Mouse (Mus musculus) heart, embryonic 14.5 days (tissue): ENCODE measurements around the gene Nup88. TPM values are rescaled to one million over a fixed set of nuclear protein-coding genes. Genes with fewer than 3 reads are reported as not detected.

Experiments
- ATAC-seq: fragments of 200-750 bp; cut with Nextera tagmentation; 2 replicates; pipeline ENCODE4 v1.8.0; 2017; ENCODE audit warnings: low read depth, moderate TSS enrichment; ENCODE audit not compliant: insufficient number of reproducible peaks, insufficient read depth, low FRiP score
- H3K27ac ChIP-seq, 2 experiments: fragments of 200-500 bp in 1 of 2; fragments of 300-500 bp in 1 of 2; sonication (generic) in 1 of 2; replicated peaks in 1 of 2; 2 replicates each; pipeline ENCODE4 v1.5.1; 2012 to 2014; ENCODE audit warnings: low read depth in 2 of 2, low read length in 2 of 2, control low read depth in 1 of 2, mild to moderate bottlenecking in 1 of 2, mixed read lengths in 1 of 2; ENCODE audit not compliant: control insufficient read depth in 1 of 2, insufficient read depth in 1 of 2
- H3K27me3 ChIP-seq: fragments of 300-500 bp; sonication (generic); 2 replicates; pipeline ENCODE4 v1.6.1; 2014; ENCODE audit warnings: mild to moderate bottlenecking, low read length, control low read depth; ENCODE audit not compliant: control insufficient read depth, insufficient read depth
- H3K36me3 ChIP-seq: fragments of 300-500 bp; sonication (generic); 2 replicates; pipeline ENCODE4 v1.6.1; 2014; ENCODE audit warnings: mild to moderate bottlenecking, control low read depth, low read length, mixed read lengths; ENCODE audit not compliant: control insufficient read depth, insufficient read depth
- H3K4me1 ChIP-seq, 2 experiments: fragments of 200-500 bp in 1 of 2; fragments of 300-500 bp in 1 of 2; sonication (generic) in 1 of 2; 2 replicates each; pipeline ENCODE4 v1.6.1; 2012 to 2014; ENCODE audit warnings: low read length in 2 of 2, control low read depth in 1 of 2, mixed read lengths in 1 of 2; ENCODE audit not compliant: control insufficient read depth in 2 of 2, insufficient read depth in 2 of 2
- H3K4me2 ChIP-seq: fragments of 300-500 bp; sonication (generic); 2 replicates; pipeline ENCODE4 v1.6.1; 2014; ENCODE audit warnings: mild to moderate bottlenecking, low read length
- H3K4me3 ChIP-seq, 2 experiments: fragments of 200-500 bp in 1 of 2; fragments of 300-500 bp in 1 of 2; sonication (generic) in 1 of 2; 2 replicates each; pipeline ENCODE4 v1.5.1; 2012 to 2014; ENCODE audit warnings: low read length in 2 of 2, mild to moderate bottlenecking in 2 of 2, control low read depth in 1 of 2, low read depth in 1 of 2, moderate library complexity in 1 of 2; ENCODE audit not compliant: control insufficient read depth in 1 of 2, insufficient read depth in 1 of 2
- H3K9ac ChIP-seq: fragments of 300-500 bp; sonication (generic); 2 replicates; pipeline ENCODE4 v1.6.1; 2014; ENCODE audit warnings: mild to moderate bottlenecking, low read length
- H3K9me3 ChIP-seq: fragments of 300-500 bp; sonication (generic); 2 replicates; pipeline ENCODE4 v1.6.1; 2016; ENCODE audit warnings: low read length, control low read depth; ENCODE audit not compliant: control insufficient read depth
- WGBS: fragments of 180-500 bp; shearing (Covaris S2); extraction: QIAGEN DNeasy Blood & Tissue Kit; methylation state at CpG from one replicate; pipeline ENCODE4 v1.1.7; 2014; 5-methylcytosine and 5-hydroxymethylcytosine counted together
- polyA plus RNA-seq: library from polyadenylated mRNA; unstranded; fragments of >200 nt; fragmentation: Nextera tagmentation; extraction: Ambion mirVana; gene quantifications from 2 replicates; pipeline ENCODE4 v1.2.1, GENCODE M21; 2014

Gene Nup88
- polyA plus RNA-seq, 1 experiment from 2014 or later: 112 TPM

DNA sequence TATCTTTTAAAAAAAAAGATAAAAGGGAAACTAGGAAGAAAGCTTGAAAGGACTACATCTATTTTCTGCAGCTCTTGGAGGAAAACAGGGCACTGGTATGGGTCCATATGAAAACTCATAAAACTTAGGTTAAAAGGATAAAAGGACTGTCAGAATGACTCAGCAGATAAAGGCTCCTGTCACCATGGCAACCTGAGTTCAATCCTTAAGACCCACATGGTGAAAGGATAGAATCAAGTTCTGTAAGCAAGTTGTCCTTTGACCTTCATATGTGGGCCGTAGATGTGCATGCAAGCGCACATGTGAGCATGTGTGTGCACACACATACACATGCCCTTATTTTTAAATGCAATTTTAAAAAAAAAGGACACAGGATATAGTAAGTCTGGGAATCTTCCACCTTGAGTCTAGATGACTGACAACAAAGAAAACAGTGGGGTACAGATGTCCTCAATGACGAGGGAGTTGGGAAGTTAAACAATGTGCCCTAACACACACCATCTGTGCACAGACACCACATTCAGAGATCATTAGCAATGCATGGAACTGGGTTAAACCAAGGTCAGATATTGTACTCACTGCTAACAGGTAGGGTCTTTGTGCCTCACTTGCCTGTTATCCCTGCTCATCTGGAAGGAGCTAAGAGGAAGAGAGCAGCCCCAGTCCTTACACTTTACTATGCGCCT, 5.4 kb downstream of the Nup88 start:
- Histone ChIP-seq H3K4me3 (no peak overlapping the region), H3K4me2 (no peak overlapping the region), H3K9ac (no peak overlapping the region), H3K27ac (no peak overlapping the region), H3K9me3 (no peaks in the 10 kb centered on the region), H3K36me3 (peaks cover 85% of the 10 kb centered on the region), H3K27me3 (no peaks in the 10 kb centered on the region), H3K4me1 (peaks cover 4 to 12% of the 10 kb centered on the region in 2 experiments; a peak in 3 of 4 replicates)
- no peak for ATAC-seq
- 86% methylated on average over 4 of the region's 4 CpGs for WGBS

DNA sequence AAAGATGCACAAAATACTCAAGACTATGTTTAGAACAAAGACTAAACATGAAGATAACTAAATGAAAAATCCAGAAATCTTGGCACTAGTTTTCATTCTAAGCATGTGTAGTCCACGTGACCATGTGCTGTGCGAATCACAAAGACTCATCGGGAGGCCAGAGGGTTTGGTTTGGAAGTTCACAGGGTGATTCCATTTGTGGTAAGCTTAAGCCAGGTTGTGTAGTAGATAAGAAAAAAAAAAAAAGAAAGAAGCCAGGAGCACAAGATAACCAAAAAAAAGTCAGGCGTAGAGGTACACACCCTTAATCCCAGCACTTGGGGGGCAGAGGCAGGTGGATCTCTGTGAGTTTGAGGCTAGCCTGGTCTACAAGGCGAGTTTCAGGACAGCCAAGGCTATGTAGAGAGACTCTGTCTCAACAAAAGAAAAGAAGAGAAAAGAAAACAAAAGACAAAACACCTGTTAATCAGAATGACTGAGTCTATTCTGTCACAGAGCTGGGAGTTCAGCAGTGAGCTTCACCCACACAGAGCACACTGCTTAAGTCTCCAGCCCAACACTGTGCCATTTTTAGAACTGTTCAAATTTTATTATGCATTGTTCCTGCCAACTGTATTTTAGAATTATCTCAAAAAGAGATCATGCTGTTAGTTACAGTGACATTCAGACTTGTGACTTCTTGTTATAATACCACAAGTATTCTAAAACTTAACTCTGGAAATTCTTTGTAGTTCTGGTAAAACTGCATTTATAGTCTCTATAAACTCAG, 8.8 kb downstream of the Nup88 start:
- Histone ChIP-seq H3K36me3 (peaks cover 98% of the 10 kb centered on the region), H3K9me3 (no peaks in the 10 kb centered on the region), H3K27me3 (no peaks in the 10 kb centered on the region), H3K4me1 (no peaks in the 10 kb centered on the region), H3K9ac (no peak overlapping the region), H3K4me2 (no peak overlapping the region), H3K4me3 (no peak overlapping the region), H3K27ac (no peak overlapping the region)
- WGBS: 84% methylated on average over 5 of the region's 5 CpGs
- ATAC-seq: no peak

DNA sequence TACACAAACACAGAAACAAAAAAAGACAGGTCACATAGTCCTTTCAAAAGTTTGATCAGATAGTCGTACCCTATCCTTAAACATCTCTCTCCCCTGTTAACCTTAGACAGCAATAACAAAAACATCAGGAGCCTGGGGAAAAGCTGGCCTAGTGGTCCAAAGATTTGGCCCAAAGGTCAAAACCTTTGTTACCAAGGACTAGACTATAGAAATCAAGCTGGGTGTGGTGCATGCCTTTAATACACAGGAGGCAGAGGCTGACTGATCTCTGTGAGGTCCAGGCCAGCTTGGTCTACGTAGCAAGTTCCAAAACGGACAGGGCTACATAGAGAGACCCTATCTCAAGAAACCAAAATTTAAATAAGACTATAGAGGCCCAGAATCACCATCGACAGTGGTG, 15.1 kb downstream of the Nup88 start:
- no peaks in the 10 kb centered on the region for H3K27me3 ChIP-seq
- H3K36me3 ChIP-seq: peaks cover 99% of the 10 kb centered on the region
- WGBS: 91% methylated on average over 4 of the region's 4 CpGs
- no peaks in the 10 kb centered on the region for H3K4me1 ChIP-seq
- H3K9ac ChIP-seq: no peak overlapping the region
- H3K4me2 ChIP-seq: no peak overlapping the region
- H3K27ac ChIP-seq: no peak overlapping the region
- H3K4me3 ChIP-seq: no peak overlapping the region
- H3K9me3 ChIP-seq: no peaks in the 10 kb centered on the region
- ATAC-seq: no peak

DNA sequence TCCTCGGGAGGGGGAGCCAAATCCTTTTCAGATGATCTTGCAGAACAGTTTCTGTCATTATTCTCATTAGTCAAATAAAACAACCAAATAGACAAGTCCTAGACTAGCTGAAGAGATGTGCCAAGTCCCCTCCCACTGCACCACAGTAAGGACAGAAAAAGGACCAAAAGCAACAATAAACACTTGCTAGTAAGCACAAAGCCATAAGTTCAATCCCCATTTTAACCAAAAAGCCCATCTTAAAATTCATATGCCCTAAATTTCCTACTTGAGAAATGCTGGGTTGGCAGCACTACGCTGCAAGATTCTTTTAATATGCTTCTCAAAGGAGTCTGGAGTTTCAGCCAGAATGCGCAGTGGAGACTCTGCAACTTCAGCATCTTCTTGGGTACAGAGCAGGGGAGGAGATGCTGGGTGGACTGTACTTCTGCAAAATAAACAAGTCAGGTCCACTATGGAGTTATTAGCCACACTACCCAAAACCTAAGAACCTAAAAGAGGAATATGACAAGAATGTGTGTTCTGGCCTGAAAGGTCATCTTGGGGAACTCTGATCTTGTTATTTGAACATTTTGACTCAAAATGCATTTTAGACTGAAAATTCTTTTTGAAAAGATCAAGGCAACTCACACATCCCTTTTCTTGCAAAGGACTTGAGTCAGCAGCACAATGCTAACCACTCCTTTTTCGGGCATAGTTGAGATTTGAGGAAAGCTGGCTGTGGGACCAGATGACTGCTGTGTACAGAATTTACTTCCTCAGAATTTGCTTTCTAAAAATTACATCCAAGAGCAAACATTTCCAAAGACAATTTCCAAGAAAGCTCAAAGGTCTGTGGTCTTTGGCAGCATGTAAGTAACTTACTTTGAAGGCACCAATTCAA, 24.6 kb downstream of the Nup88 start:
- Histone ChIP-seq H3K27ac (no peak overlapping the region), H3K9me3 (no peaks in the 10 kb centered on the region), H3K4me2 (no peak overlapping the region), H3K4me3 (no peak overlapping the region), H3K4me1 (no peaks in the 10 kb centered on the region), H3K36me3 (peaks cover 99% of the 10 kb centered on the region), H3K27me3 (no peaks in the 10 kb centered on the region), H3K9ac (no peak overlapping the region)
- WGBS: 92% methylated on average over 4 of the region's 4 CpGs
- no peak for ATAC-seq

DNA sequence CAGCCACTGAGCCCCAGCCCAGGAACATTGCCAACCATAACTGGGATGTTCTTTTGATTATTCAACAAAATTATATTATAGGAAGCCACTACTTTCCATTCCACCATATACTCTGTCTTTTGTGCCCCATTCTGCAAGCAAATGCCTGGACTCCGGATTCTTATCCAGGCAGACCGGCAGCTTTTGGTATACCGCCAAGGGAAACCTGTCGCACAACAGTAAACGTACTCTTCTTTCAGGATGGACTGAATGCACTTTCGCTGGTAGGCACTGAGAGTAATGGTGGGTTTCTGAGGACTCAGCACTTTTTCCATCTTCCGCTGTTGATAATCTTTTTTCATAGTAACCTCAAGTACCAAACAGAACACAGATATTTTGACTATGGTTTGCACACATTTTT, 26.1 kb downstream of the Nup88 start:
- no peaks in the 10 kb centered on the region for H3K9me3 ChIP-seq

DNA sequence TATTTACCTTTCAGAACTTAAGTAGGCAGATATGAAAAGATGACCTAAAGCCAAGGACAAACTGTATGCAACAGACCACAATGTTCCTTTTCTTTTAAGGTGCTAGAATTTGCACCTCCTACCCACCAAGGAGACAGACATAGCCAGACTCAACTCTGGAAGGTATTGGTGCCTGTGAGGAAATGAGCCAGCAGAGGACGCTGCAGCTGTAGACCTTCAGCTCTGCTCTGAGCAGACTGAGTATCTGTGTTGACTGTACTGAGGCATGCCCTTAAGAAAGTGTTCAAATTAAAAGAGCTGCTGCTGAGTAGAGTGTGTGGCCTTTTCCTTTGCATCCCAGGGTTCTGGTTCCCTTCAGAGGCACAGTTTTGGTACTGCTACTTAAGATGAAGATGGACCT, 27.2 kb downstream of the Nup88 start:
- H3K9me3 ChIP-seq: no peaks in the 10 kb centered on the region
- H3K27me3 ChIP-seq: no peaks in the 10 kb centered on the region
- no peak overlapping the region for H3K4me2 ChIP-seq
- no peak overlapping the region for H3K4me3 ChIP-seq
- no peak for ATAC-seq
- H3K27ac ChIP-seq: no peak overlapping the region
- H3K36me3 ChIP-seq: peaks cover 98% of the 10 kb centered on the region
- no peak overlapping the region for H3K9ac ChIP-seq
- H3K4me1 ChIP-seq: no peaks in the 10 kb centered on the region
- WGBS: 94% methylated on average over 1 of the region's 1 CpGs

More for the DNA sequence above, 26.1 kb downstream of the Nup88 start:
- 94% methylated on average over 7 of the region's 7 CpGs for WGBS
- H3K4me3 ChIP-seq: no peak overlapping the region
- ATAC-seq: no peak
- no peaks in the 10 kb centered on the region for H3K27me3 ChIP-seq
- no peak overlapping the region for H3K9ac ChIP-seq
- peaks cover 99% of the 10 kb centered on the region for H3K36me3 ChIP-seq
- H3K4me2 ChIP-seq: no peak overlapping the region
- no peaks in the 10 kb centered on the region for H3K4me1 ChIP-seq
- H3K27ac ChIP-seq: no peak overlapping the region

DNA sequence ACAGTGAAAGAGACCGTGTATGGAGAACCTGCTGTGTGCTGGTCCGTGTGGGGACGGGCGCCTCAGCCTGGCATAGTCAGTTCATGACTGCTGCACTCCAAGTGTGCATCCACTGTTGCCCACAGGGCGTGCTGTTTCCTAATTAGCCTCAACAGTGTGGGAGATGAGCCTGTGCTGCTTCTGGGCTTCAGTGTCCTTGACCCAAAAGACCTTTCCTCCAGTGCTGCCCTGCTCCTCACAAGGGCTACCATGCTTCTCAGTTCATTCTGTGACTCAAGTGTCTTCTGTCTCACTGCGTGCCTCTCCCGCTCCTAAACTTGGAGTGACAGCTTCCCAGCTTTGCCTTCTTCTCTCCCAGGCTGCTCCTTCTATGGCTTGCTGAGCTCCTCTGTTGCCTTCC, 34.5 kb downstream of the Nup88 start:
- no peak overlapping the region for H3K9ac ChIP-seq
- H3K27me3 ChIP-seq: no peaks in the 10 kb centered on the region
- no peak overlapping the region for H3K27ac ChIP-seq
- no peak overlapping the region for H3K4me2 ChIP-seq
- no peaks in the 10 kb centered on the region for H3K4me1 ChIP-seq
- peaks cover 83% of the 10 kb centered on the region for H3K36me3 ChIP-seq
- WGBS: 91% methylated on average over 7 of the region's 7 CpGs
- H3K4me3 ChIP-seq: no peak overlapping the region
- no peaks in the 10 kb centered on the region for H3K9me3 ChIP-seq
- no peak for ATAC-seq
